Mouse (Mus musculus) cerebellum, postnatal 4 days (tissue): ENCODE measurements at regions not wholly inside any gene's neighbourhood (a gene's known extent, or its start where the extent isn't known, plus 50 kb on each side); places are given as distances from the start of the nearest gene placed in this dataset.

Source experiments
- DNase-seq, 2 experiments: peaks; one replicate each; pipeline ENCODE4 v3.0.0; 2022; ENCODE audit warnings: low spot score in 2 of 2, mixed read lengths in 1 of 2

DNA sequence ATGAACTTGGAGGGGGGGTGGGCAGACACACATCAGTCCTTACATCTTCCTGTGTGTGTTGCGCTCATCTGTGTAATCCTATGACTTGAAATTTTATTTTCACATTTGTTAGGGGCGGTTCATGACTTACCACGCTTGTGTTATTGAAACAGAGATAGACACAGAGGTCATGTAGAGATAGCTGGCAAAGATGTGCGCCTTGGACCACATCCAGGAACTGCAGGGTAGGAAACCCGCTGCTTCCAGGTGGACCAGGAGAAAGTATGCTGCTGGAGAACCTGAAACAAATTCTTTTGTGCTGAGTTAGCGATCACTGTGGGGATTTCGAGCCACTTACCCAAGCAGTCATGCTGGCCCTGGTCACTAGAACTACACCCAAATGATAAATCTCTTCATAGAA is 89.1 kb downstream of the Kcnj2 start:
- no peak for DNase-seq

DNA sequence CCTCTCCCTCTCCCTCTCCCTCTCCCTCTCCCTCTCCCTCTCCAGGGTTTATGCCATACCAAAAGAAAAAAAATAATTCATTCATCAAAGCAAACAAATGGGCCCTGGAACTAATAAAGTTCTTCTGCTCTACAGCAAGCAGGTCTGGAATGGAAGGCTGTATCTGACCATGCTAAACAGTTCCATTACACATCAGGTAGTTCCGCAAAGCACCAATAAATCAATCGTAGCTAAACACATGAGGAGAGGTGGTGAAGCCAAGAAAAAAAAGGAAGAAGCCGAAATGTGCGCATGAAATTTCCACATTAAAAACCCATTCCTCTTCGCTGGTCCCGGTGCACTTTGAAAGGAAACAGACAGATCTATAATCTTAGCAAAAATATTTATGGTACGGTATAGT is 89.8 kb downstream of the Kcnj2 start:
- DNase-seq: no peak

- no peak for DNase-seq
These were observed 93.3 kb downstream of the Kcnj2 start for GRCm38 (mm10) chr11:111159299-111159698.

GRCm38 (mm10) chr11:111164907-111165306 is 98.9 kb downstream of the Kcnj2 start:
- DNase-seq: no peak

DNA sequence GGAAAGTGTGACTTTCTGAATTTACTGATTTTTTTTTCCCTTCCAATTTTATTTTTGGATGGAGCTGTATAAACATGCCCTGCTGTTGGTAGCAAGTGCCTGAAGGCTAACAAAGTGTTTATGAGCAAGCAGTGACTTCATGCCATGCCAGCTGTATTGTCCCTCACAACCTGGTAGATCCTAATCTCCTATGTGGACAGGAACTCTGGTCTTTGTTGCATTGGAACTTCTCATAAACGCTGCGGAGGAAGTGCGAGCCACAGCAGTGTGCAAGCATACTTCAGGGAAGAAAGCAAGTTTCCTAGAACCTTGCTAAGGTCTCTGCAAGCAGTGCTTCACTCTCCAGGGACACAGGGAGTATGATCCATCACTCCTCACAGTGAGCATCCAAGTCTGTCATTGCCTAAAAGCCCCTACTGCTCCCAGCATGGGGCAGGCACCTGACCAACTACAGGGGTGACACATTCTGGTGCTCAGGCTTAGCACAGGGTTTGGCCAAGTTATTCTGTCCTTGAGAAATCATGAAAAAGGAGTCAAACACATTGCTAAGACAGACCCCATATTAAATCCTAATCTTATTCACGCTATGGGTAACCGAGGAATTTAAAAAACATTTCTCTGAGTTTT is 104.3 kb downstream of the Kcnj2 start:
- no peak for DNase-seq

DNA sequence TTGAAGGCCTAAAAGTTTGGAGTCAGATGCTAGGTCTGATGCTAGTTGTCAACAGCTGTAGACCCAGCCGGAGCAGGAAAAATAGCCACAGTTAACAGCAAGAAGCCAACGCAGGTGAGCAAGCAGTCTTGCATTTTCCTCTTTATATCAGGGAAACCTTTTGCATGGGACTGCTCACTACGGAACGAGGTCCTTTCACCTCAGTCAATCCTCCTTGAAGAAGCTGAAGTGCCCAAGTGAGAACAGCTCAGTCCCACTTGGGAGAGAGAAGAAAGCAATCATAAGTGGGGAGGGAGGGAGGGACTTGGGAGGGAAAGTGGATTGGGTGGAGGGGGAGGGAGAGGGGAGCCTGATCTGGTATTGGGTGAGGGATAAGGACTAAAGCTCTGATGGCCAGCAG is 107.6 kb downstream of the Kcnj2 start:
- DNase-seq: no peak

DNA sequence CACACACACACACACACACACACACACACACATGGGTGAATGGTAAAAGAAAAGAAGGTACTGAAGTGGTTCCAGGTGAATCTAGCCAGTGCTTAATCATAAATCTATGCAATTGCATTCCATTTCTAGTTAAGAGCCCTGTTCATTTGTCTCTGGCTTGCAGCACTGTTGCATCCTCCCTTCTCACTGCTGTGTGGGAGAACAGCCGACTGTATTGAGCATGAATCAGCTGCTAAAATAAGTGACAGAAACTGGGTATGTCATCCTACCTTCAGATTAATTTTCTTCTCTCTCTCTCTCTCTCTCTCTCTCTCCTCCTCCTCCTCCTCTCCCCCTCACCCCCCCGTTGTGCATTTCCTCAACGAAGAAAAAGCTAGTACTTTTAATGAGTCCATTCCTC is 109.6 kb downstream of the Kcnj2 start:
- no peak for DNase-seq

GRCm38 (mm10) chr11:111177516-111177915 is 111.6 kb downstream of the Kcnj2 start:
- no peak for DNase-seq

DNA sequence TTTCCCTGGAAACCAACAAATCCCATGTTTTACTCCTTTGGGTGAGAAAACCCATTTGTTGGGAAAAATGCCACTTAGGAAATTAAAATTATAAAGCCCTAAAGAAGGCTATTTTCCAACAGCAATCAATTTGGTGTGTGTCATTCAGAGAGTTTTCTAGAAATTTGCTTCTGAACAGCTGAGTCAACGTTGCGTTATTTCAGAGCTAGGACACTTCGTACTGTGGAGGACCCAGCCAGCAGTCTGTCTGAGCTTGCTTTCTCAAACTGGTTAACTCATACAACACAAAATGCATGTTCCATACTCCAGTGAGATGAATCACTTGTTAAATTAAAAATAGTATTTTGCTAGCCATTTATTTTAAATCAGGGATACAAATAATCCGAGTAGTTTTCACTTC is 131.5 kb downstream of the Kcnj2 start:
- no peak for DNase-seq

- no peak for DNase-seq
These were observed 134.5 kb downstream of the Kcnj2 start for GRCm38 (mm10) chr11:111200512-111200911.

GRCm38 (mm10) chr11:111202780-111203179 is 136.8 kb downstream of the Kcnj2 start:
- no peak for DNase-seq

DNA sequence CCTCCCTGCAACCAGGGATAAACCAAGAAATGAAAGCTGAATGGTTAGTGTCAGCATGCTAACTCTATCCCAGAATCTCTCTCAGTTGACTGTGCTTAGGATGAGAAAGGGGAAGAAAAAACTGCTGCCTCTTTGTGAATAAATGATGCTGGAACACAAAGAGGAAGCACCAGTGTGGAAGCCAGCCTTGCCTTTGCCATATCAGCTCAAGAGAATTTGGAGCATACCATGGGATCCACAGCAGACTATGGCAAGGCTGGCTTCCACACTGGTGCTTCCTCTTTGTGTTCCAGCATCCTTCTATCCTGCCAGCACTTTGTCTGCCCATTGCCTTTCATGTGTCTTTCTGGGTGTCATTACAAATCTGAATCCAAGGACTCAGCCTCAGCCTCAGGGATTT is 144.6 kb downstream of the Kcnj2 start:
- DNase-seq: no peak

GRCm38 (mm10) chr11:111212038-111212701 is 146.2 kb downstream of the Kcnj2 start:
- DNase-seq: peak in 1 of 2 experiments; percentile 2

DNA sequence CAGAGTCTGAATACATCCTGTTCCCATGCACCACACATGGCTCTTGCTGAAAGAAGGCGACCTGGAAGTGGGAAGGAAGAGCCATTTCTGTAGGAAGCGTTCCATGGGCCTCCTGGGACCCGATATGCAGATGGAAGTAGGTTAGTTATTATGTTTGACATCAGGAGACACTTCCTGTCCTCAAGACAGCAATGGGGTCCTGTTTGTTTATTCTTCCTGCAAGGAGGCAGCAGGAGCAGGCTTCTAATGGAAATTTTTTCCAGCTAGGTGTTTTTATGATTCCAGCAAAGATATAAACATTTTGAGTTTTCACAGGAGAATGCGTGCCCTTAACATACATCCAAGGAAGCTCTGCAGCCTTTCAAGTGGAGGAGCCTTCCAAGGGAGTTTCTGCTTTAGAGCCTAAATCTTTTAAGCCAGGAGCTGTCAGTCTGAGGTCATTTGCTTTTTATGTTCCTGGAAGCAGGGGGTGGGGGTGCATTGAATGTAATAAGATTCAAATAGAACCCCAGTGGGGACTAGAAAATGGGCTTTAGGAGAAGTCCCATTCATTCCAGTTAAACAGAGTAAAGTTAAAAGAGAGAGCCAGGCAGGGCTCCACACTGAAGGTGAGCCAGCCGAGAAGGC is 146.9 kb downstream of the Kcnj2 start:
- DNase-seq: no peak

GRCm38 (mm10) chr11:111215006-111215405 is 149.0 kb downstream of the Kcnj2 start:
- peak in 1 of 2 experiments; percentile 11 for DNase-seq

DNA sequence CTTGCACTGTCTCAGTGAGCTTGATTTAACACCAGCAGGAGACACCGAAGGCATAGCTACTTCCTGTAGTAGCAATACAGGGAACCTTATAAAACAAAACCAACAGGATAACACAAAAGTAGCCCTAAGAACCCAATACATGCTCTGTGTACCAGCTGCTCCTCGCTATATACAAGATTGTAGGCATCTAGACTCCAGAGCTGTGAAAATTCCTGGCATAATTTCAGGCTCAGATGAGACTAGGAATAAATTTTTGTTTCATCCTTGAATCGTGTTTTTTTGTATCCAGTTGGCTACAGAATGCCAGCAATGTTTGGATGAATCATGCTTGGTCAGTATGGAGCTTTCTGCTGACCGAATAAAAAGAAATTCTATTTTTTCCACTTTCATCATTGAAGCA is 157.9 kb downstream of the Kcnj2 start:
- no peak for DNase-seq

GRCm38 (mm10) chr11:111227305-111227704 is 161.3 kb downstream of the Kcnj2 start:
- no peak for DNase-seq

DNA sequence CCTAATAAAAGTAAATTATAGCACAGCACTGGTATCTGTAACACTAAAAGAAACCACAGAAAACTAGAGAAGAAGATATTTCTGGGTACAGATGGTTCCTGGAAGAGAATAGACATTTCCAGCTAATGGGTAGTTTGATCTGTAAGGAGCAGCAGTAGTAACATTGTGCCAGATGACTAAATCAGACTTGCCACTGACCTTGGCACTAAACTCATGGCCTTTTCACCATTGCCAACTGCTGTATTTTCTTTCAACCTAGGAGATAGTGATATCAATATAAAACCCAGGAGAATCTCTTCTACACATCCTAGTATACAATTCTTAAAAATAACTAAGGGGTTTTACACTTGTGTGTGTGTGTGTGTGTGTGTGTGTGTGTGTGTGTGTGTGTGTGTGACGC is 170.8 kb downstream of the Kcnj2 start:
- DNase-seq: no peak

GRCm38 (mm10) chr11:111239784-111240183 is 173.8 kb downstream of the Kcnj2 start:
- no peak for DNase-seq

DNA sequence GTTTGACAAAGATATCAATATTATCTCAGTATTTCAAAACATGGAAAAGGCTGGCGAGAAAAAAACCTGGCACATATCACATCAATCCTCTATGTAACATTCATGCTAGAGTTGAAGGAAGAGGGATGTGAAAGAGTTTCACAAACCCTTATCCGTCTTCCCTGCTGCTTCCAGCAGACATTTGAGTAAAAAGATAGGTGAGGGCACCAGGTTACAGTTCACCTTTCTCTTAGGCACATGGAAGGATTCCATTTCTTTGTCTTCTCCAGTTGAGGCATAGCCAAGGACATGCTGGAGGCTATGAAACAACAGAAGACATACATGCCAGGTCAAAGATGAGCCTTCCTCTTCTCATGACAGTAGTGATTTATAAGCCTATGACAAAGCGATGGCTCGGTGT is 186.3 kb downstream of the Kcnj2 start:
- no peak for DNase-seq

DNA sequence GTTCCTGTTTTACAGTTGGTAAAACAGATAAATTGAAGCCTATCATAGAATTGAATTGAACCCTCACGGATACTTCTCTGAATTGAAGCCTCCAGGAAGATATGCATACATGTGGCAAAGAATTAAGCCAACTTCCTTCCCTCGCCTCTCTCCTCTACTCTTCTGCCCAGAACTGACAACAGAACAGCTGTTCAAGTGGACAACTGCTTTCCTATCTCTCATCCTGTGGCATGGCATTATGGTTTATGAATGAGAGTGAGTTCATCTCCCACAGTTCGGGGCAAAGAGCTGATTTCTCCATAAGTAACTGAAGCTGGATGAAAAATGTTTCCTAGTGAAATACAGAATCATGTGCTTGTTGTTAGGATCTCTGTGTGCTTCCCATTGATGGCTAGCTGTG is 190.6 kb downstream of the Kcnj2 start:
- DNase-seq: no peak

DNA sequence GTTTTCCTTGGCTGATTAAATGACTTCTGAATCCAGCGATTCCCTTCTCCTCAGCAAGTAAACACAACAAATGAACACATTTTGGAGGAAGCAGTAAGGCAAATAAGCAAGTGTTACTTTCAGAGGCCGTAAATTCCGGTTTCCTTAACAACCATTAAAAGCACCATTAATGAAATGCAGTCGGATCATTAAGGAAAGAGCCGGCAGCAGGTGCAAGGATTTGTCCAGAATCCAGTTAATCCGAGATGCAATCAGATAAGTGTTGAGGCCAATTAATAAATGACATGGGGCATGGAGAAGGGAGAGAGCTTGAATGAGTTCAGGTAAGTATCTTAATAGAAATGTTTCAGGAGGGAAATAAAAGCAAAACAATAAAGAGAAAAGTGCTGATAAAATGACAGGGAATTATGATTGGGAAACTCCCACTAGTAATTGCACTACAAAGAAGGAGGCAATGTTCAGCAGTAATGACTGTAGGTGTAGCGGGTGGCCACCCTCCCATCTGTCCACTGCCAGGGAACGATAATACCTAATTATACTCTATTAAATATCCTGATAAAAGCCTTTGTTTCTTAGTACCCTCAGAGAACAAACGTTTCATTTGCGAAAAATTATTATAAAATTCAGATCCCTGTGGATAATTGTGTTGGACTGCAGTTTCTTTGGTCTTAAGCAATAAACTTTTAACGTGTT is 194.9 kb downstream of the Kcnj2 start:
- no peak for DNase-seq

DNA sequence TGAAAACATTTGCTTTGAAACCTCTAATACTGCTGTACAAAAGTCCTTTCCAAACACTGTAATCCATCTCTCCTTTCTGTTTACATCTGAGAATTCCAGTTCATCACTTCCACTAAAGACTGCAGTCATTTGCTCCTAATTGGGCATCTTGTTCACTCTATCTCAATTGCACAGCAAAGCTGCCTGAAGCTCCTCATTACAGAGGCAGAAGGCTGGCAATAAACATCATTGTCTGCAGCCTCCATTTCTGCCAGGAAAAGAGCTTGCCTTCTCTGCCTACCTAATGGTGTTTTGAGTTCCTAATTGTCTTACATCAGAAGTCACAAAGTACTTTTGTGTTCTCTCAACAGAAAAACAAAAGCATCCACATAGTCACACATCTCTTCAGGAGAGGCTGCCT is 207.7 kb downstream of the Kcnj2 start:
- no peak for DNase-seq
